Mouse (Mus musculus) activated CD4-positive, CD25-positive, alpha-beta regulatory T cell, adult 4 months (primary cell): ENCODE measurements around the gene Zfp366. TPM values are rescaled to one million over a fixed set of nuclear protein-coding genes. Genes with fewer than 3 reads are reported as not detected.

Experiments
- ATAC-seq: one replicate; pipeline ENCODE4 v1.8.0; 2017
- polyA plus RNA-seq, 2 experiments: library from polyadenylated mRNA; unstranded; fragments of 100-300 nt; shearing (Covaris generic); gene quantifications; one replicate each; pipeline ENCODE4 v1.2.1; 2017

Gene Zfp366
- polyA plus RNA-seq, 2 experiments from 2014 or later = not detected

GRCm38 (mm10) chr13:99186859-99187258 lies 2.2 kb downstream of the Zfp366 start:
- ATAC-seq = no peak

GRCm38 (mm10) chr13:99187456-99187855 lies 2.8 kb downstream of the Zfp366 start:
- no peak for ATAC-seq

GRCm38 (mm10) chr13:99188625-99189024 lies 4.0 kb downstream of the Zfp366 start:
- ATAC-seq = no peak

GRCm38 (mm10) chr13:99189671-99190070 lies 5.0 kb downstream of the Zfp366 start:
- ATAC-seq = no peak

- no peak for ATAC-seq
Observed at GRCm38 (mm10) chr13:99190466-99190865, 5.8 kb downstream of the Zfp366 start.

GRCm38 (mm10) chr13:99191063-99191462 lies 6.4 kb downstream of the Zfp366 start:
- no peak for ATAC-seq

GRCm38 (mm10) chr13:99196314-99196713 lies 11.7 kb downstream of the Zfp366 start:
- no peak for ATAC-seq

- ATAC-seq = no peak
Observed at GRCm38 (mm10) chr13:99196865-99197264, 12.2 kb downstream of the Zfp366 start.

- ATAC-seq = no peak
Observed at GRCm38 (mm10) chr13:99201647-99202574, 17.3 kb downstream of the Zfp366 start.

- ATAC-seq = no peak
Observed at GRCm38 (mm10) chr13:99207214-99207613, 22.6 kb downstream of the Zfp366 start.

- ATAC-seq = no peak
Observed at GRCm38 (mm10) chr13:99209859-99210258, 25.2 kb downstream of the Zfp366 start.

GRCm38 (mm10) chr13:99210837-99211236 lies 26.2 kb downstream of the Zfp366 start:
- no peak for ATAC-seq

- ATAC-seq = no peak
Observed at GRCm38 (mm10) chr13:99212976-99213375, 28.4 kb downstream of the Zfp366 start.

- no peak for ATAC-seq
Observed at GRCm38 (mm10) chr13:99216005-99216404, 31.4 kb downstream of the Zfp366 start.

GRCm38 (mm10) chr13:99217984-99218383 lies 33.4 kb downstream of the Zfp366 start:
- ATAC-seq = no peak

- ATAC-seq = no peak
Observed at GRCm38 (mm10) chr13:99219586-99219985, 35.0 kb downstream of the Zfp366 start.

- ATAC-seq = no peak
Observed at GRCm38 (mm10) chr13:99221996-99222395, 37.4 kb downstream of the Zfp366 start.

- no peak for ATAC-seq
Observed at GRCm38 (mm10) chr13:99222476-99222875, 37.9 kb downstream of the Zfp366 start.

GRCm38 (mm10) chr13:99223321-99223884 lies 38.8 kb downstream of the Zfp366 start:
- ATAC-seq = no peak

GRCm38 (mm10) chr13:99223917-99224316 lies 39.3 kb downstream of the Zfp366 start:
- ATAC-seq = no peak

GRCm38 (mm10) chr13:99225374-99226240 lies 41.0 kb downstream of the Zfp366 start:
- ATAC-seq = no peak

GRCm38 (mm10) chr13:99226809-99227208 lies 42.2 kb downstream of the Zfp366 start:
- ATAC-seq = no peak
